Mouse (Mus musculus) layer of hippocampus, postnatal 25 days (tissue): Measurements from ENCODE around the gene Stat5b. TPM values are rescaled to one million over a fixed set of nuclear protein-coding genes. Genes with fewer than 3 reads are reported as not detected.

Experiments used
- DNase-seq, 2 experiments: peaks; one replicate each; pipeline ENCODE4 v3.0.0; 2022; ENCODE audit warnings: mixed read lengths in 2 of 2, low spot score in 1 of 2; ENCODE audit errors: extremely low spot score in 1 of 2
- total RNA-seq, 2 experiments: library from RNA; stranded (reverse); gene quantifications; 2 replicates each; pipeline ENCODE4 v1.2.3; 2021

Stat5b gene
- total RNA-seq, 2 experiments from 2014 or later = 11.5 to 11.7 TPM

- no peak for DNase-seq
Observed at GRCm38 (mm10) chr11:100818359-100819012, 32.0 kb downstream of the Stat5b start.

GRCm38 (mm10) chr11:100817311-100817710, 33.2 kb downstream of the Stat5b start:
- no peak for DNase-seq

- DNase-seq = no peak
Observed at GRCm38 (mm10) chr11:100816801-100817200, 33.7 kb downstream of the Stat5b start.

GRCm38 (mm10) chr11:100816342-100816741, 34.2 kb downstream of the Stat5b start:
- DNase-seq = no peak

GRCm38 (mm10) chr11:100814498-100814897, 36.0 kb downstream of the Stat5b start:
- no peak for DNase-seq

GRCm38 (mm10) chr11:100811132-100811531, 39.4 kb downstream of the Stat5b start:
- DNase-seq = no peak

- DNase-seq = no peak
Observed at GRCm38 (mm10) chr11:100810516-100810915, 40.0 kb downstream of the Stat5b start.

- no peak for DNase-seq
Observed at GRCm38 (mm10) chr11:100806380-100807305, 43.9 kb downstream of the Stat5b start.

- no peak for DNase-seq
Observed at GRCm38 (mm10) chr11:100805535-100805934, 45.0 kb downstream of the Stat5b start.

- DNase-seq = no peak
Observed at GRCm38 (mm10) chr11:100804409-100804808, 46.1 kb downstream of the Stat5b start.

GRCm38 (mm10) chr11:100799426-100799825, 51.1 kb downstream of the Stat5b start:
- no peak for DNase-seq

- no peak for DNase-seq
Observed at GRCm38 (mm10) chr11:100796585-100796984, 53.9 kb downstream of the Stat5b start.

- DNase-seq = no peak
Observed at GRCm38 (mm10) chr11:100795386-100795785, 55.1 kb downstream of the Stat5b start.

- DNase-seq = no peak
Observed at GRCm38 (mm10) chr11:100791457-100792049, 59.0 kb downstream of the Stat5b start.

GRCm38 (mm10) chr11:100790644-100791043, 59.9 kb downstream of the Stat5b start:
- peak in 1 of 2 experiments; percentile 55 for DNase-seq

- DNase-seq = no peak
Observed at GRCm38 (mm10) chr11:100789702-100790101, 60.8 kb downstream of the Stat5b start.

- no peak for DNase-seq
Observed at GRCm38 (mm10) chr11:100785774-100786173, 64.8 kb downstream of the Stat5b start.

- no peak for DNase-seq
Observed at GRCm38 (mm10) chr11:100784286-100784685, 66.2 kb downstream of the Stat5b start.

- no peak for DNase-seq
Observed at GRCm38 (mm10) chr11:100782568-100782967, 68.0 kb downstream of the Stat5b start.

- no peak for DNase-seq
Observed at GRCm38 (mm10) chr11:100781763-100782475, 68.6 kb downstream of the Stat5b start.
